Mouse (Mus musculus): Measurements from ENCODE around the gene Zfp964.
"Not testable (repeated sequence)": the region's sequence is repeated elsewhere in the genome, so short reads cannot be mapped to it uniquely, and the experiment has no call there.

DNA sequence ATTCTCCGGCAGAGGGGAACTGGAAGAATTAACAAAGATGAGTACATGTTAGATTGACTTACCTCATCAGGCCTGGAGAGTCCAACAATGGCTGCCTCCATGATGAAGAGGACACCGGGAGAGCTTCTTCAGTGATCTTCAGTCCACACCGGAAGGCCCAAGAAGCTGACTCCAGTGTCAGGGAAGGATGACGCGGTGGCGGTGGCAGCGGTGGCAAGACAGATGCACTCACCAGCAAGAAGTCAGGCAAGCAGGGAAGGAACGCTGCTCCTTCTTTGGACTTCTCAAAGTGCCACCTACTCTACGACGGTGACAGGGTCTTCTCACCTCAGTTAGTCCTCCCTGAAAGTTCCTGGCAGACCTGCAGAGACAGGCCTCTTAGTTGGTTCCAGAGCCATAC, 56.3 kb downstream of the Zfp964 start, which contains the start of gene Zfp869:
- TF ChIP-seq GATA1, TAL1 (IDR thresholded peaks at IDR 0.05; ENCODE audit: low read length): not testable (repeated sequence)
